Mouse (Mus musculus): ENCODE measurements around the gene Duox2. TPM values are rescaled to one million over a fixed set of nuclear protein-coding genes. Genes with fewer than 3 reads are reported as not detected.

The Duox2 gene
- polyA plus RNA-seq, 1 experiment from 2014 or later = not detected

DNA sequence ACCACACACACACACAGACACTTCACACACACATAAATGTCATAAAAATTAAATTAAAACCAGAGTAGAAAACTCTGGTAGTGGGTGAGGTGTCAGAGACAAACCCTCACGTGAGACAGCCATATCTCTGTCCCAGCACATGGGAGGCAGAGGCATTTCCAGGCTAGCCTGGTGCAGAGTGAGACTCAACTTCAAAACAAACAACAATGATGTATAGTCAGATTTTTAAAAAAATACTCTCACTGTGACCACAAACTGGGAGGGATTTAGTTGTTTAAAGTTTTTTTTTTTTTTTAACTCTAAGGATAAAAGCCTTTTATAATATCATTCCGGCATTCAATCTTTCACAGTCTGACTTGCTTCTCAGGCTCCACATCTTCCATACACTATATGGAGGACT is 27.1 kb upstream of the Duox2 start:
- no peak for ATAC-seq (replicated peaks; ENCODE audit: low FRiP score)
- H3K4me1 ChIP-seq (replicated peaks; ENCODE audit: control insufficient read depth, insufficient read depth, low read length) = no peaks in the 10 kb centered on the region
- H3K4me2 ChIP-seq (ENCODE audit: low read depth, low read length, severe bottlenecking) = no peak overlapping the region
- H3K27me3 ChIP-seq (ENCODE audit: control insufficient read depth, insufficient read depth, low read length) = no peaks in the 10 kb centered on the region
- H3K9ac ChIP-seq (ENCODE audit: low read length) = no peak overlapping the region
- H3K9me3 ChIP-seq (ENCODE audit: control insufficient read depth, low read length) = no peaks in the 10 kb centered on the region
- 78% methylated on average over 2 of the region's 2 CpGs for WGBS
- H3K27ac ChIP-seq (ENCODE audit: low read depth, low read length) = no peak overlapping the region
- no peak for DNase-seq (ENCODE audit: low spot score)
- no peak overlapping the region for H3K4me3 ChIP-seq (ENCODE audit: low read depth, low read length)
- H3K36me3 ChIP-seq (ENCODE audit: control insufficient read depth, insufficient read depth, low read length) = no peaks in the 10 kb centered on the region

DNA sequence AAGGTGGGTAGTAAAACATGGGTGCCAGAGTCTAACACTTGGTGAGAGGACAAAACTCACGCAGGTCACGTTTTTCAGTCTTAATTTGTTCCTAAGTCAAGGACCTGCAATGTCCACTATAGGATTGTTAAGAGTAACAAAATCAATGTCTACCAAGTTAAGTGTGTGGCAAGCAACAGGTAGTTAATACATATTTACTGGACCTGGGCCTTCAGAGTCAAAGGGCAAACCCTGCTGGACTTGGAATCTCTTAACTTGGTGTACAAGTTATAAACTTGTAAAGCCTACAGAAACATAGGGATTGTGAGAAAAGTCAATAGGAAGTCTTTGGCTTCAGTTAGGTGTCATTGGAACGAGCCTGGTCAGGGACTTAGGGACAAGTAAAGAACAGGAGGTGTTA is 26.3 kb upstream of the Duox2 start:
- no peak overlapping the region for H3K4me2 ChIP-seq (ENCODE audit: low read depth, low read length, severe bottlenecking)
- no peak overlapping the region for H3K27ac ChIP-seq (ENCODE audit: low read depth, low read length)
- ATAC-seq (replicated peaks; ENCODE audit: low FRiP score) (no peak), DNase-seq (ENCODE audit: low spot score) (no peak)
- WGBS = 79% methylated on average over 3 of the region's 3 CpGs
- H3K36me3 ChIP-seq (ENCODE audit: control insufficient read depth, insufficient read depth, low read length) = no peaks in the 10 kb centered on the region
- no peaks in the 10 kb centered on the region for H3K27me3 ChIP-seq (ENCODE audit: control insufficient read depth, insufficient read depth, low read length)
- no peak overlapping the region for H3K4me3 ChIP-seq (ENCODE audit: low read depth, low read length)
- no peak overlapping the region for H3K9ac ChIP-seq (ENCODE audit: low read length)
- no peaks in the 10 kb centered on the region for H3K9me3 ChIP-seq (ENCODE audit: control insufficient read depth, low read length)
- no peaks in the 10 kb centered on the region for H3K4me1 ChIP-seq (replicated peaks; ENCODE audit: control insufficient read depth, insufficient read depth, low read length)

GRCm38 (mm10) chr2:122323960-122324359 is 25.7 kb upstream of the Duox2 start:
- Histone ChIP-seq H3K4me3 (ENCODE audit: low read depth, low read length) (no peak overlapping the region), H3K27ac (ENCODE audit: low read depth, low read length) (no peak overlapping the region), H3K9ac (ENCODE audit: low read length) (no peak overlapping the region), H3K9me3 (ENCODE audit: control insufficient read depth, low read length) (no peaks in the 10 kb centered on the region), H3K4me1 (replicated peaks; ENCODE audit: control insufficient read depth, insufficient read depth, low read length) (no peaks in the 10 kb centered on the region), H3K36me3 (ENCODE audit: control insufficient read depth, insufficient read depth, low read length) (no peaks in the 10 kb centered on the region), H3K4me2 (ENCODE audit: low read depth, low read length, severe bottlenecking) (no peak overlapping the region), H3K27me3 (ENCODE audit: control insufficient read depth, insufficient read depth, low read length) (no peaks in the 10 kb centered on the region)
- ATAC-seq (replicated peaks; ENCODE audit: low FRiP score) (no peak), DNase-seq (ENCODE audit: low spot score) (no peak)
- WGBS = 60% methylated on average over 3 of the region's 3 CpGs

GRCm38 (mm10) chr2:122317384-122317783 is 19.1 kb upstream of the Duox2 start:
- Histone ChIP-seq H3K4me1 (replicated peaks; ENCODE audit: control insufficient read depth, insufficient read depth, low read length) (no peaks in the 10 kb centered on the region), H3K27ac (ENCODE audit: low read depth, low read length) (no peak overlapping the region), H3K4me2 (ENCODE audit: low read depth, low read length, severe bottlenecking) (no peak overlapping the region), H3K4me3 (ENCODE audit: low read depth, low read length) (no peak overlapping the region), H3K36me3 (ENCODE audit: control insufficient read depth, insufficient read depth, low read length) (no peaks in the 10 kb centered on the region), H3K9me3 (ENCODE audit: control insufficient read depth, low read length) (no peaks in the 10 kb centered on the region), H3K9ac (ENCODE audit: low read length) (no peak overlapping the region), H3K27me3 (ENCODE audit: control insufficient read depth, insufficient read depth, low read length) (peaks cover 20% of the 10 kb centered on the region)
- ATAC-seq (replicated peaks; ENCODE audit: low FRiP score) (no peak), DNase-seq (ENCODE audit: low spot score) (no peak)
- 75% methylated on average over 4 of the region's 4 CpGs for WGBS

DNA sequence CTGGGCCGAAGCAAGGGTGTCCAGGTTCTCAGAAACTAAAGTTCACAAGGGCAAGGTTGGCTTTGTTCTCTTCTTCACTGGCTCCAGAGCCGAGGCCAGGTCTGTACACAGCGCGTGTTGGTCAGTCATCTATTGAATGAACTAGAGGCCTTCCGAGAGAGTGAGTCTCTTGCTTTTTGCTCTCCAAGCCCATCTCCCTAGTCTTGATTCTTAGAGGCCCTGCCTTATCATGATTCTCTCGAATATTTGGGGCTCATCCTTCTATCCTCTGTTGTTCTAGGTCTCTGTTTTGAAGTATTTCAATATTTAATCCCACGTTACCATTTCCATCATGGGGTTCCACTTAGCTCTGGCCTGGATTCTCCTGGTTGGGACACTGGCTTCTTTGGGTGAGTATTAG is 17.1 kb upstream of the Duox2 start, which contains the start of gene Duox1:
Gene Duox1 (plus strand): TSS at position 301 of the 400 bp plus-strand sequence.
- H3K4me1 ChIP-seq (replicated peaks; ENCODE audit: control insufficient read depth, insufficient read depth, low read length) = no peaks in the 10 kb centered on the region
- peaks cover 20% of the 10 kb centered on the region for H3K27me3 ChIP-seq (ENCODE audit: control insufficient read depth, insufficient read depth, low read length)
- no peaks in the 10 kb centered on the region for H3K9me3 ChIP-seq (ENCODE audit: control insufficient read depth, low read length)
- ATAC-seq (replicated peaks; ENCODE audit: low FRiP score) (no peak), DNase-seq (ENCODE audit: low spot score) (no peak)
- no peak within 1 kb of the TSS for H3K4me2 ChIP-seq (ENCODE audit: low read depth, low read length, severe bottlenecking)
- WGBS = 87% methylated on average over 7 of the region's 7 CpGs
- no peak within 1 kb of the TSS for H3K9ac ChIP-seq (ENCODE audit: low read length)
- no peaks in the 10 kb centered on the region for H3K36me3 ChIP-seq (ENCODE audit: control insufficient read depth, insufficient read depth, low read length)
- no peak within 1 kb of the TSS for H3K4me3 ChIP-seq (ENCODE audit: low read depth, low read length)
- H3K27ac ChIP-seq (ENCODE audit: low read depth, low read length) = no peak within 1 kb of the TSS

- peak within 1 kb of the TSS; percentile 39 for H3K4me2 ChIP-seq (ENCODE audit: low read depth, low read length, severe bottlenecking)
- H3K4me1 ChIP-seq (replicated peaks; ENCODE audit: control insufficient read depth, insufficient read depth, low read length) = no peaks in the 10 kb centered on the region
- no peak within 1 kb of the TSS for H3K27ac ChIP-seq (ENCODE audit: low read depth, low read length)
- 4% methylated on average over 24 of the region's 24 CpGs for WGBS
- peaks cover 20% of the 10 kb centered on the region for H3K27me3 ChIP-seq (ENCODE audit: control insufficient read depth, insufficient read depth, low read length)
- no peaks in the 10 kb centered on the region for H3K9me3 ChIP-seq (ENCODE audit: control insufficient read depth, low read length)
- ATAC-seq (replicated peaks; ENCODE audit: low FRiP score) (peak; percentile 36; the same call in 1 of the 2 replicates), DNase-seq (ENCODE audit: low spot score) (no peak)
- no peak within 1 kb of the TSS for H3K4me3 ChIP-seq (ENCODE audit: low read depth, low read length)
- no peaks in the 10 kb centered on the region for H3K36me3 ChIP-seq (ENCODE audit: control insufficient read depth, insufficient read depth, low read length)
- no peak within 1 kb of the TSS for H3K9ac ChIP-seq (ENCODE audit: low read length)
Observed at GRCm38 (mm10) chr2:122313536-122313935, 15.3 kb upstream of the Duox2 start, which contains the start of gene Duoxa1. Gene Duoxa1, minus strand, starts transcription at chr2:122313730.

- Histone ChIP-seq H3K9ac (ENCODE audit: low read length) (no peak overlapping the region), H3K27me3 (ENCODE audit: control insufficient read depth, insufficient read depth, low read length) (peaks cover 20% of the 10 kb centered on the region), H3K27ac (ENCODE audit: low read depth, low read length) (no peak overlapping the region), H3K4me3 (ENCODE audit: low read depth, low read length) (no peak overlapping the region), H3K9me3 (ENCODE audit: control insufficient read depth, low read length) (no peaks in the 10 kb centered on the region), H3K4me1 (replicated peaks; ENCODE audit: control insufficient read depth, insufficient read depth, low read length) (no peaks in the 10 kb centered on the region), H3K36me3 (ENCODE audit: control insufficient read depth, insufficient read depth, low read length) (no peaks in the 10 kb centered on the region), H3K4me2 (ENCODE audit: low read depth, low read length, severe bottlenecking) (peak overlapping the region; percentile 39; the same call in 1 of the 2 replicates)
- 5% methylated on average over 27 of the region's 27 CpGs for WGBS
- ATAC-seq (replicated peaks; ENCODE audit: low FRiP score) (peak; percentile 63), DNase-seq (ENCODE audit: low spot score) (peak; percentile 89)
Observed at GRCm38 (mm10) chr2:122312722-122313417, 14.6 kb upstream of the Duox2 start.

DNA sequence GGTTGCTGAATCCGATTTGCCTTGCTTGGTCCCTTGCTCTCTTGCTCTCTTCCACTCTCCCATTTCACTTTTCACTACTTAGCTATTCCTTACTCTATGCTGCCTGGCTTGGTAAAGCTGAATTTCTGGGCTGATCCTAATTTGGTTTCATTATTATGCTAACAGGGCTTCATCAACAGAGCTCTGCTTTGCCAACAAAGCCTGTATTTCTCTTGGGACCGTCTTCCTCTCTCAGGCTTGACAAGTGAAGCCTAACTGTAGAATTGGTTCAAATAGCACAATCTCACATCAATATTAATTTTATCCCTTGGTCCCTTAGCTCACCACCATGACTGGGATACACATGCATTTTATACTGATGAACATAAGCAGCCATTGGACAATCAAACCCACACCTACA is 13.3 kb upstream of the Duox2 start:
- H3K4me3 ChIP-seq (ENCODE audit: low read depth, low read length) = no peak overlapping the region
- peaks cover 20% of the 10 kb centered on the region for H3K27me3 ChIP-seq (ENCODE audit: control insufficient read depth, insufficient read depth, low read length)
- no peak for DNase-seq (ENCODE audit: low spot score)
- H3K9me3 ChIP-seq (ENCODE audit: control insufficient read depth, low read length) = no peaks in the 10 kb centered on the region
- no peak for ATAC-seq (replicated peaks; ENCODE audit: low FRiP score)
- H3K9ac ChIP-seq (ENCODE audit: low read length) = no peak overlapping the region
- no peak overlapping the region for H3K27ac ChIP-seq (ENCODE audit: low read depth, low read length)
- H3K36me3 ChIP-seq (ENCODE audit: control insufficient read depth, insufficient read depth, low read length) = no peaks in the 10 kb centered on the region
- no peak overlapping the region for H3K4me2 ChIP-seq (ENCODE audit: low read depth, low read length, severe bottlenecking)
- 53% methylated on average over 2 of the region's 2 CpGs for WGBS
- H3K4me1 ChIP-seq (replicated peaks; ENCODE audit: control insufficient read depth, insufficient read depth, low read length) = no peaks in the 10 kb centered on the region

GRCm38 (mm10) chr2:122309647-122310046 is 11.4 kb upstream of the Duox2 start:
- Histone ChIP-seq H3K9ac (ENCODE audit: low read length) (no peak overlapping the region), H3K9me3 (ENCODE audit: control insufficient read depth, low read length) (no peaks in the 10 kb centered on the region), H3K4me2 (ENCODE audit: low read depth, low read length, severe bottlenecking) (no peak overlapping the region), H3K4me1 (replicated peaks; ENCODE audit: control insufficient read depth, insufficient read depth, low read length) (no peaks in the 10 kb centered on the region), H3K4me3 (ENCODE audit: low read depth, low read length) (no peak overlapping the region), H3K36me3 (ENCODE audit: control insufficient read depth, insufficient read depth, low read length) (no peaks in the 10 kb centered on the region), H3K27me3 (ENCODE audit: control insufficient read depth, insufficient read depth, low read length) (peaks cover 19% of the 10 kb centered on the region), H3K27ac (ENCODE audit: low read depth, low read length) (no peak overlapping the region)
- 50% methylated on average over 3 of the region's 3 CpGs for WGBS
- DNase-seq (ENCODE audit: low spot score) (no peak), ATAC-seq (replicated peaks; ENCODE audit: low FRiP score) (no peak)

All from forebrain, embryonic 11.5 days (tissue).